Mouse (Mus musculus) forebrain, postnatal 0 days (tissue): ENCODE data around the gene Ggt7. TPM values are rescaled to one million over a fixed set of nuclear protein-coding genes. Genes with fewer than 3 reads are reported as not detected.
"Not testable (repeated sequence)": the region's sequence is repeated elsewhere in the genome, so short reads cannot be mapped to it uniquely, and the experiment has no call there.

Experiments used
- ATAC-seq: fragments of 200-750 bp; cut with Nextera tagmentation; 2 replicates; pipeline ENCODE4 v1.8.0; 2017; ENCODE audit warnings: mild to moderate bottlenecking, moderate library complexity
- DNase-seq: peaks from one replicate; pipeline ENCODE4 v3.0.0-alpha.2; 2015
- H3K27ac ChIP-seq: fragments of 300-500 bp; sonication (generic); 2 replicates; pipeline ENCODE4 v1.5.1; 2014; ENCODE audit warnings: low read depth, mild to moderate bottlenecking, antibody characterized with exemption, low read length, moderate library complexity, mixed read lengths
- H3K27me3 ChIP-seq: fragments of 300-500 bp; sonication (generic); 2 replicates; pipeline ENCODE4 v1.6.1; 2014; ENCODE audit warnings: mild to moderate bottlenecking, low read length, mixed read lengths; ENCODE audit not compliant: insufficient read depth
- H3K36me3 ChIP-seq: fragments of 300-500 bp; sonication (generic); 2 replicates; pipeline ENCODE4 v1.6.1; 2014; ENCODE audit warnings: mild to moderate bottlenecking, moderate library complexity; ENCODE audit not compliant: insufficient read depth
- H3K4me1 ChIP-seq: fragments of 300-500 bp; sonication (generic); 2 replicates; pipeline ENCODE4 v1.6.1; 2014; ENCODE audit warnings: antibody characterized with exemption; ENCODE audit not compliant: insufficient read depth
- H3K4me2 ChIP-seq: fragments of 300-500 bp; sonication (generic); 2 replicates; pipeline ENCODE4 v1.6.1; 2014; ENCODE audit warnings: low read depth, mild to moderate bottlenecking, moderate library complexity
- H3K4me3 ChIP-seq: fragments of 300-500 bp; sonication (generic); 2 replicates; pipeline ENCODE4 v1.5.1; 2014; ENCODE audit warnings: low read depth, low read length, mixed read lengths
- H3K9ac ChIP-seq: fragments of 300-500 bp; sonication (generic); 2 replicates; pipeline ENCODE4 v1.6.1; 2014; ENCODE audit warnings: mild to moderate bottlenecking
- H3K9me3 ChIP-seq: fragments of 300-500 bp; sonication (generic); 2 replicates; pipeline ENCODE4 v1.6.1; 2016; ENCODE audit warnings: low read length
- CTCF ChIP-seq: sonication (generic); IDR thresholded peaks from 2 replicates; pipeline ENCODE4 v1.5.1; 2016; ENCODE audit warnings: antibody characterized with exemption, control low read depth, low read depth
- WGBS: fragments of 180-500 bp; shearing (Covaris S2); extraction: QIAGEN DNeasy Blood & Tissue Kit; methylation state at CpG from one replicate; pipeline ENCODE4 v1.1.7; 2014; 5-methylcytosine and 5-hydroxymethylcytosine counted together
- polyA plus RNA-seq: library from polyadenylated mRNA; unstranded; fragments of >200 nt; fragmentation: Nextera tagmentation; extraction: Ambion mirVana; gene quantifications from 2 replicates; pipeline ENCODE4 v1.2.1, GENCODE M21; 2015
- total RNA-seq: library from RNA; depleted of rRNA; stranded (reverse); fragments of >200 nt; gene quantifications from 2 replicates; pipeline ENCODE4 v1.2.3, GENCODE M21; 2014

Gene Ggt7
- total and polyA plus RNA-seq, 2 experiments from 2014 or later = 85.3 to 137 TPM

- Histone ChIP-seq H3K9me3 (no peaks in the 10 kb centered on the region), H3K4me3 (peak within 1 kb of the TSS; percentile 100), H3K4me1 (peaks cover 12% of the 10 kb centered on the region; the same call in 1 of the 2 replicates), H3K27ac (peak within 1 kb of the TSS; percentile 94), H3K27me3 (no peaks in the 10 kb centered on the region), H3K36me3 (no peaks in the 10 kb centered on the region), H3K9ac (peak within 1 kb of the TSS; percentile 95), H3K4me2 (peak within 1 kb of the TSS; percentile 82)
- peak; percentile 92 for DNase-seq
- no peak for TF ChIP-seq CTCF
- peak; percentile 84 for ATAC-seq
- under 1% methylated on average over 57 of the region's 72 CpGs for whole genome bisulfite sequencing
These were observed 44.4 kb downstream of the Ggt7 start, which contains the start of gene Ncoa6 for GRCm38 (mm10) chr2:155473570-155474088. Ncoa6 (minus strand) TSS chr2:155473894.

GRCm38 (mm10) chr2:155472671-155473569 is 45.1 kb downstream of the Ggt7 start:
- peak overlapping the region; percentile 94 for H3K27ac ChIP-seq
- peak overlapping the region; percentile 100 for H3K4me3 ChIP-seq
- ATAC-seq (peak; percentile 76), DNase-seq (peak; percentile 52)
- H3K27me3 ChIP-seq = no peaks in the 10 kb centered on the region
- H3K9ac ChIP-seq = peak overlapping the region; percentile 95
- TF ChIP-seq CTCF = no peak
- peak overlapping the region; percentile 82 for H3K4me2 ChIP-seq
- peaks cover 12% of the 10 kb centered on the region; the same call in 1 of the 2 replicates for H3K4me1 ChIP-seq
- no peaks in the 10 kb centered on the region for H3K36me3 ChIP-seq
- WGBS = 4% methylated on average over 48 of the region's 71 CpGs
- H3K9me3 ChIP-seq = no peaks in the 10 kb centered on the region

DNA sequence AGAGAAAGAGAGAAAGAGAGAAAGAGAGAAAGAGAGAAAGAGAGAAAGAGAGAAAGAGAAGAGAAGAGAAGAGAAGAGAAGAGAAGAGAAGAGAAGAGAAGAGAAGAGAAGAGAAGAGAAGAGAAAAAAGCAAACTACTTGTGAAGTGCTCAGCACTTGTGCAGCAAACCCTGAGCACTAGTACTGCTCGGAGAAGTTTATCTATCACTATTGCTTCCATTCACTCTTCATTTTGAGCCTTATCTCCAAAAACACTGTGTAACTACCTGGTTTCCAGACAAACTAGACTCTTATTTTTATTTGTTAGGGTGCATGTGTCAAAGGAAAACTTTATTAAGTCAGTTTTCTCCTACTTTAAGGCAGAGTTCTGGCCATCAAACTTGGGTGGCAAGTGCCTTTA is 51.2 kb downstream of the Ggt7 start:
- Histone ChIP-seq H3K27ac (no peak overlapping the region), H3K9ac (no peak overlapping the region), H3K9me3 (no peaks in the 10 kb centered on the region), H3K4me3 (no peak overlapping the region), H3K36me3 (no peaks in the 10 kb centered on the region), H3K27me3 (no peaks in the 10 kb centered on the region), H3K4me1 (0 out of 2 replicates have a peak, but pooled peaks cover 7% of the 10 kb centered on the region), H3K4me2 (no peak overlapping the region)
- DNase-seq (no peak), ATAC-seq (no peak)
- 88% methylated on average over 1 of the region's 1 CpGs for WGBS
- no peak for TF ChIP-seq CTCF

DNA sequence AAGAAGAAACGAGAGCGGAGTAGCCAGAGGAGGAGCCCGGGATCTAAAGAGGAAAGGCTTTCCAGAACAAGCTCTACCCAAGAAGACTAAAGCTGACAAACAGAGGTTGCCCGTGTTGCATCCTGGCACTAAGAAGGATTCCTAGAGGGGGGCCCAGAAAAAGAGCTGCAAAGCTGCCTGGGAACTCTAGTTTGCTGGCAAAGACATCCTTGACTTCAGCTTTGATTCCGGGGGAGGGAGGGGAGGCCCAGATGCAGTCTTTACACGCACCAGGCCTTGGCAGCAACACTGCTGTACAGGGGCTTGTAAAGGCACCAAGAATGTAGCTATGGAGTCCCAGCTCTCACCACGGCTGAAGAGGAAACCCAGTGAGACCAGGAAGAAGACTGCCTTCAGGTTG is 64.4 kb downstream of the Ggt7 start:
- DNase-seq (peak; percentile 23), ATAC-seq (peak; percentile 55)
- Histone ChIP-seq H3K4me3 (no peak overlapping the region), H3K36me3 (no peaks in the 10 kb centered on the region), H3K9me3 (no peaks in the 10 kb centered on the region), H3K27ac (no peak overlapping the region), H3K27me3 (no peaks in the 10 kb centered on the region), H3K4me1 (no peaks in the 10 kb centered on the region), H3K4me2 (no peak overlapping the region), H3K9ac (no peak overlapping the region)
- WGBS = 68% methylated on average over 7 of the region's 7 CpGs
- no peak for TF ChIP-seq CTCF

DNA sequence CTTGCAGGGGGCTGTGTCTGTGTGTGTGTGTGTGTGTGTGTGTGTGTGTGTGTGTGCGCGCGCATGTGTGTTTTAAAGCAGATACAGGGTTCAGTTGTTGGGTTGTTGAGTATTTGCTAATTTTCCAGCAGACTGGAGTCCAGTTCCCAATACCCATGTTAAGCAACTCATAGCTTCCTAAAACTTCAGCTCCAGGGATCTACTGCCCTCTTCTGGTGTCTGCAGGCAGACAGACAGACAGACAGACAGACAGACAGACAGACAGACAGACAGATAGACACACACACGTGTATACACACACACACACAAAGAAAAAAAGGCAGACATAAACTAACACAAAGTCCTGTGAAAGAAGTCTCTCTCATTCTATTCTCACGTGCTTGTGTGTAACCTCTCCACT is 66.8 kb downstream of the Ggt7 start:
- Histone ChIP-seq H3K9me3 (no peaks in the 10 kb centered on the region), H3K4me1 (no peaks in the 10 kb centered on the region), H3K36me3 (no peaks in the 10 kb centered on the region), H3K27ac (no peak overlapping the region), H3K4me3 (no peak overlapping the region), H3K4me2 (no peak overlapping the region), H3K9ac (no peak overlapping the region), H3K27me3 (no peaks in the 10 kb centered on the region)
- ATAC-seq = no peak
- WGBS = 88% methylated on average over 5 of the region's 5 CpGs
- peak; percentile 5; the same call in 1 of the 2 replicates for TF ChIP-seq CTCF
- DNase-seq = no peak

DNA sequence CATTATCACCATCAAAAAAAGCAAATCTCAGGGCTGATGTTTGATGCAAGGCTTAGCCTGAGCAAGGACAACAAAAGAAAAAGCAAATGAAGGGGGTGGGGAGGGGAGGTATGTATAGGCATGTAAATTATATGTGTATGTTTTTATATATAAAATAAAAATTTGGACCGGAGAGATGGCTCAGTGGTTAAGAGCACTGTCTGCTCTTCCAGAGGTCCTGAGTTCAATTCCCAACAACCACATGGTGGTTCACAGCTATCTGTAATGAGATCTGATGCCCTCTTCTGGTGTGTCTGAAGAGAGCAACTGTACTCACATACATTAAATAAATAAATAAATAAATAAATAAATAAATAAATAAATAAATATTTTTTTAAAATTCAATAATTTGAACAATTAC is 70.1 kb downstream of the Ggt7 start:
- not testable (repeated sequence) for ATAC-seq, H3K27ac ChIP-seq, H3K4me1 ChIP-seq, H3K9ac ChIP-seq, DNase-seq, H3K9me3 ChIP-seq, H3K4me3 ChIP-seq, H3K27me3 ChIP-seq, H3K4me2 ChIP-seq, H3K36me3 ChIP-seq
- 100% methylated on average over 1 of the region's 1 CpGs for WGBS

DNA sequence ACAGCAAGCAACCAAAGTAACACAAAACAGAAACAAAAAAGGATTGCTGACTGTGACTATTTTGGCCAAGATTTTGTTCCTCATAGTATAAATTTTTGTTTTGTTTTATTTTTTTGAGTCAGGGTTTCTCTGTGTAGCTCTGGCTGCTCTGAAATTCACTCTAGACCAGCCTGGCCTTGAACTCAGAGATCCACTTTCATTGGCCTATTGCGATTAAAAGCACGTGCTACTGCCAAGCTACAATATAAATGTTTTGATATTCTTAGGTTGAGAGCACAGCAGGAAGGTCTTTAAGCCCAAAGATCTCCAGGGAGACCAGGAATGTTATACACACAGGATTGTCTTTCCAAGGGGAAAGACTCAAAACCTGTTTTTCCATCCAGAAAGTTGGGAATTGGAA is 74.6 kb downstream of the Ggt7 start:
- no peaks in the 10 kb centered on the region for H3K4me1 ChIP-seq
- DNase-seq = no peak
- TF ChIP-seq CTCF = no peak

More for the DNA sequence above, 74.6 kb downstream of the Ggt7 start:
- Histone ChIP-seq H3K4me2 (no peak overlapping the region), H3K36me3 (no peaks in the 10 kb centered on the region; the same call in 1 of the 2 replicates), H3K9ac (no peak overlapping the region), H3K27me3 (no peaks in the 10 kb centered on the region), H3K9me3 (no peaks in the 10 kb centered on the region), H3K27ac (no peak overlapping the region), H3K4me3 (no peak overlapping the region)
- WGBS = 47% methylated on average over 2 of the region's 2 CpGs
- ATAC-seq = no peak
